Mouse (Mus musculus): ENCODE data around the gene Tifa. TPM values are rescaled to one million over a fixed set of nuclear protein-coding genes. Genes with fewer than 3 reads are reported as not detected.

The Tifa gene
- 4.9 and 5.0 TPM in 2 replicates for polyA plus RNA-seq (2015; fragmentation: Nextera tagmentation; extraction: Ambion mirVana)

DNA sequence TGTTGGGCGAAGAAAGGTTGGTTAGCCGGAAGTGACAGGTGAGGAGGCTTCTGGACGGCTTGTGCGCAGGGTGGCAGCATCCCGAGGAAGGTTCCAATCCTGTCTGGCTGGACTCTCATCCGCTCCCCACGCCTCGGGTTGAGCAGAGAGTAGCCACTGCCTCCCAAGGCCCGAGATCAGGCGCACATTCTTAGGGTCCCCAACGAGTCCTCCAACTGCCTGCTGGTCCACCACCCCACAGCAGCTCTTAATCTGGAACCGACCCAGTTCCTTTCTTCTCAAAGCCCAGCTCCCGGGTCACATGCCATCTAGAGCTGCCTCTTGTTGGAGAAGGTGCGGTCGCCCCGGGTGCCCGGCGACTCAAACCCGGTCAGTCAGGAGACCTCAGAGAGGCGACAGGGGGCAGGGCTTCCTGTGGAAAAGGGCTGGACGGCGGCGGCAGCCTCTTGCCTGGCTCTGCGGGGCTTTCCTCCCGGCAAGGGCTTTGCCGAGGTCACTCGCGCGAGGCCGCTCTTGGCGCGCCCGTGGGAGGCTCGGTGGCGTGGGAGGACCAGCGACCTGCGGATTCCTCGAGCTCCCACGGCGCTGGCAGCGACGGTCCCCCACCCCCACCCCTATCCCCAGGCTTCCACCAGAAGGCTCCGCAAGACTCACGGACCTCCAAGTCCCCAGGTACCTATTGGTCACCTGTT, at the start of gene Tifa:
Gene Tifa (plus strand): TSS at position 306 of the 692 bp plus-strand sequence.
- Histone ChIP-seq H3K4me3 (peak within 1 kb of the TSS; percentile 60), H3K4me1 (peaks cover 19% of the 10 kb centered on the region), H3K9ac (peak within 1 kb of the TSS; percentile 70), H3K4me2 (peak within 1 kb of the TSS; percentile 90), H3K27ac (no peak within 1 kb of the TSS), H3K36me3 (ENCODE audit: poor library complexity, severe bottlenecking) (no peaks in the 10 kb centered on the region), H3K9me3 (replicated peaks) (no peaks in the 10 kb centered on the region), H3K27me3 (peaks cover 46% of the 10 kb centered on the region)
- peak; percentile 54 for ATAC-seq
- under 1% methylated on average over 34 of the region's 44 CpGs for WGBS

DNA sequence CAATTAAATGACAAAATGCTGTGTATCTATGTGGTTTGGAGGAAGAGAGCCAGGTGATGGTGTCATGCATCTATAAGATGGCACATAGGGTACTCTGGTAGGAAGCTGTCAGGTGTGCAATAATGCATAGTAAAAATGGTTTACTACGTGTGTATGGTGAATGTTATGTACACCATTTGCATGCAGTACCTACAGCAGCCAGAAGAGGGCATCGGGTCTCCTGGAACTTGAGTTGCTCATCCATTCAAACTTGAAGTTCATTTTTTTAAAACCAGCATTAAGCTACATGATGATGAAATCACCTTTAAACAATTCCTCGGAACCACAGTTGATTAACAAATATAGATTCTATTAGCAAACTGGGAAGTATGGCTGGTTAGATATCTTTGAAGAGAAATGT, 48.1 kb upstream of the Tifa start:
- Histone ChIP-seq H3K9me3 (replicated peaks) (no peaks in the 10 kb centered on the region), H3K4me3 (no peak overlapping the region), H3K27ac (no peak overlapping the region), H3K4me1 (peaks cover 27% of the 10 kb centered on the region), H3K36me3 (ENCODE audit: poor library complexity, severe bottlenecking) (no peaks in the 10 kb centered on the region), H3K27me3 (peaks cover 16% of the 10 kb centered on the region; the same call in 1 of the 2 replicates), H3K9ac (no peak overlapping the region), H3K4me2 (no peak overlapping the region)
- whole genome bisulfite sequencing: 91% methylated on average over 3 of the region's 3 CpGs
- ATAC-seq: no peak

DNA sequence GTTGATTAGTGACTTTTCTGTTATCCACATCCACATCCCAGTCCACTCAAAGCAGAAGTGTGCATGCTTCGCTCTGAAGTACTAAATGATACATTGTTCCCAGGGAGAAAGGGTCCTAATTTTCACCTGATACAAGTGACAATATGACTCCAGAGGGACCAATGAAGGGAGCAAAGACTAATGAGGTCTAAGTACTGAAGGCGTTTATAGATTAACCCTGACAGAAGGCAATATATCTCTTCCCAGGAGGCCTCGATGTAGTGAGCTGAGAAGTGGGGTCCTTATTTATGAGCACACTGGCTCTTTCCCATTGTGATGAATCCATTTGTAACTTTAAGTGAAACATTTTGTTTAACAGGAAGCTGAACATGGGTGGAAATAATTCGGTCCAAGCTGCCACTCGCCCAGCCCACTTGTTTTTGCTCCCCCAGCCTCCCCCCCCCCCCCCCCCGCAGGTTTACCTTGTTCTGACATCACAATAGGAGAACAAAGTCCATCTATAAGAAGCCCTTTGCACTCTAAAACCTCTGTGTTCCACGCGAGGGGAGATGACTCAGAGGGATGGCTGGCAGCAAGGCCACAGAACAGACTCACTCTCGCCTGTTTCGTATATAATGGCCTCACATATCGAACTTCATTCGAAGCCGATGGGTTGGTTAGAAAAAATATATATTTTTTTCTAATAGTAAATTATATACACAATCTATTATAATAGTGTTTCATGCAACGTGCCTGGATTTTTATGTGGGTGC, 45.8 kb upstream of the Tifa start:
- H3K4me1 ChIP-seq: peaks cover 39% of the 10 kb centered on the region
- no peak overlapping the region for H3K4me2 ChIP-seq
- no peaks in the 10 kb centered on the region for H3K9me3 ChIP-seq (replicated peaks)
- H3K4me3 ChIP-seq: no peak overlapping the region
- no peaks in the 10 kb centered on the region for H3K36me3 ChIP-seq (ENCODE audit: poor library complexity, severe bottlenecking)
- no peak for ATAC-seq
- H3K27ac ChIP-seq: no peak overlapping the region
- H3K9ac ChIP-seq: no peak overlapping the region
- peaks cover 32% of the 10 kb centered on the region for H3K27me3 ChIP-seq
- 56% methylated on average over 14 of the region's 14 CpGs for WGBS

DNA sequence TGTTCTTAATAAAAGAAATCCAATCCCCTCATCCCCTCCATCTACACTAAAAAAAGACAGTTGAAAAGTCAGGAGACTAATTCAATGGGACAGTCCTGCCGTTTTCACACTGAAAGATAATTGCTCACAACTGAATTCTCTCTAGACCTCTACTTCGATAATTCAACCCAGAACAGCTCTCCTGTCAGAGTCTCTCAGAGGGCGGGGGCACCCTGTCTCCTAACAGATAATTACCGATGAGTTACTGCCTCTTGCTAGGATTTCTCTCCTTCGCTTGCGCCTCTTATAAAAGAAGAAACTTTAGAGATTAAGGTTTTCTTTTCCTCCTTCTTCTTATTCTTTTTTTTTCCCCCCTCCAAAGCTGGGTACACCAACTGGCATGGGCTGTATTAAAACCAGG, 44.1 kb upstream of the Tifa start:
- 16% methylated on average over 6 of the region's 6 CpGs for WGBS
- Histone ChIP-seq H3K27ac (peak overlapping the region; percentile 88), H3K27me3 (peaks cover 32% of the 10 kb centered on the region), H3K9ac (no peak overlapping the region), H3K4me3 (no peak overlapping the region), H3K4me1 (peaks cover 57% of the 10 kb centered on the region), H3K36me3 (ENCODE audit: poor library complexity, severe bottlenecking) (no peaks in the 10 kb centered on the region), H3K4me2 (peak overlapping the region; percentile 8; the same call in 1 of the 2 replicates), H3K9me3 (replicated peaks) (no peaks in the 10 kb centered on the region)
- no peak for ATAC-seq

DNA sequence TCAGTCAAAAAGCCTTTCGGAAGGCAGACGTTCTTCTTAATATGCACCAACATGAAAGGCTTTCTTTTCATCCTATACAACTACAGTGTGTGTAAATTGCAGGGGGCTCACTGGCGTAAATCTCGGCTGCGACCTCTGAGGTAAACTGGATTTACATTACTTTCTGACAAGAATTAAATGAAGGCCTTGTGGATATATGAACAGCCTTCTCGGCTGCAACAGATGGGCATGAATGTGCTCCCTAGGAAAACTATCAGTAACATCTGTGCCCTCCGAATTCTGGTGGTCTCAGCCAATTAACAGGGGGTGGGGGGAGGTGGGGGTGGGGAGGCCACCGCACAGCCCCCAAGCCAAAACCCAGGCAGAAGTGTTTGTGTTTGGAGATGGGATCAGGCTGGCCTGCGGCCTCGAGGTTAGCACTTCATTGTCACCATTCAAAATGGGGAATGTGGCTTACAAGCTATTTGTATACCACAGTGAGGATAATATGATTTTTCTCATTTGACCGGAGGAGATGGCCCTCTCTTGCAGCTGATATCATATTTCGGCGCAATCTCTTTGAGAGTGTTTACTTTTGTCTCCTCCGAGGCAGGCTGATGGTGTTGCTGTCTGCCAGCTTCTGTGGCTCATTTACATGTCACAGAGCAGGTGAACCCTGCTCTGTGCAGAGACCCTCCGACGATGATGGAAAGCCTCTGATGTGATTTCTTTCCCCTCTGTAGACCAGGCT, 43.5 kb upstream of the Tifa start:
- H3K36me3 ChIP-seq (ENCODE audit: poor library complexity, severe bottlenecking): no peaks in the 10 kb centered on the region
- peaks cover 36% of the 10 kb centered on the region for H3K27me3 ChIP-seq
- H3K4me2 ChIP-seq: peak overlapping the region; percentile 8; the same call in 1 of the 2 replicates
- H3K4me1 ChIP-seq: peaks cover 62% of the 10 kb centered on the region
- WGBS: 6% methylated on average over 16 of the region's 16 CpGs
- H3K4me3 ChIP-seq: no peak overlapping the region
- peak overlapping the region; percentile 88 for H3K27ac ChIP-seq
- peak; percentile 60 for ATAC-seq
- no peaks in the 10 kb centered on the region for H3K9me3 ChIP-seq (replicated peaks)
- no peak overlapping the region for H3K9ac ChIP-seq

DNA sequence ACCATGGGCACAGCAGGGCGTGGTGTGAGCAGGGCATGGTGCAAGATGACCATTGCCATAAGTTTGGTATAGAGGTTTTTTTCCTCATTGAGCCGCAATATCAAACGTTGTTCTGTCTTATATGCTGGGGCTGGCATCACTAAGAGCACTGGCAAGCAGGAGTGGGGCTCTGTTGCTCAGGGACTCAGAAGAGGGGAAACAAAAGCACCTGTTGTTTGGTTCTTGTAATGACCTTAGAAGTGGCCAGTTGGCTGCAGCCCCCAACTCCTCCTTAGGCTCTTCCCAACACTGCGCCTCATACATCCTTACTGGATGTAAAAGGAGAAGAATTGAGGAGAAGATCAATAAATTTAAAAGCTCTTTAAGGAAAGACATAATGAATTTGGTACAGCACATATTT, 41.0 kb upstream of the Tifa start:
- H3K4me2 ChIP-seq: peak overlapping the region; percentile 55
- H3K9me3 ChIP-seq (replicated peaks): no peaks in the 10 kb centered on the region

DNA sequence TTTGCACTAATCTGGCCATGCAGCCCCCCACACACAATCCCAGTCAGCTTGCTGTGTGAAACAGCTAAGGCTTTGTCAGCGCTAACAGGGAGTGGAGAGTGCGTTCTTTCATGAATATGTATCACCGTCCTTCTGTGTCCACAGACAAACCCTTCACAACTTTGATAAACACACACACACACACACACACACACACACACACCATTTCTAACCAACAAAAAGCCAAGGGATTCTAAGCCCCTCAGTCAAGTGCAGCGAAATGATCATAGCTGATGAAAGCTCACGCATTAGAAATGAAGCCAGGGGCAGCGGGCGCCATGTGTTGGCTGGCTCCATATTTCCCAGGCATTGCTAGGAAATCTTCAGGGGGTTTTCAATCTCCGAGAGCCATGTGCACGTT, 40.3 kb upstream of the Tifa start:
- H3K36me3 ChIP-seq (ENCODE audit: poor library complexity, severe bottlenecking): no peaks in the 10 kb centered on the region
- no peaks in the 10 kb centered on the region for H3K9me3 ChIP-seq (replicated peaks)
- peaks cover 49% of the 10 kb centered on the region for H3K27me3 ChIP-seq
- H3K4me2 ChIP-seq: peak overlapping the region; percentile 55
- peak overlapping the region; percentile 23; the same call in 1 of the 2 replicates for H3K9ac ChIP-seq
- peak overlapping the region; percentile 93 for H3K27ac ChIP-seq
- peak; percentile 72 for ATAC-seq
- peaks cover 63% of the 10 kb centered on the region for H3K4me1 ChIP-seq
- 0% methylated on average over 9 of the region's 9 CpGs for WGBS
- H3K4me3 ChIP-seq: peak overlapping the region; percentile 26

More for the DNA sequence above, 41.0 kb upstream of the Tifa start:
- Histone ChIP-seq H3K9ac (no peak overlapping the region; the same call in 1 of the 2 replicates), H3K27ac (peak overlapping the region; percentile 93), H3K36me3 (ENCODE audit: poor library complexity, severe bottlenecking) (no peaks in the 10 kb centered on the region), H3K27me3 (peaks cover 42% of the 10 kb centered on the region), H3K4me1 (peaks cover 68% of the 10 kb centered on the region), H3K4me3 (no peak overlapping the region)
- no peak for ATAC-seq
- 28% methylated on average over 4 of the region's 4 CpGs for WGBS

DNA sequence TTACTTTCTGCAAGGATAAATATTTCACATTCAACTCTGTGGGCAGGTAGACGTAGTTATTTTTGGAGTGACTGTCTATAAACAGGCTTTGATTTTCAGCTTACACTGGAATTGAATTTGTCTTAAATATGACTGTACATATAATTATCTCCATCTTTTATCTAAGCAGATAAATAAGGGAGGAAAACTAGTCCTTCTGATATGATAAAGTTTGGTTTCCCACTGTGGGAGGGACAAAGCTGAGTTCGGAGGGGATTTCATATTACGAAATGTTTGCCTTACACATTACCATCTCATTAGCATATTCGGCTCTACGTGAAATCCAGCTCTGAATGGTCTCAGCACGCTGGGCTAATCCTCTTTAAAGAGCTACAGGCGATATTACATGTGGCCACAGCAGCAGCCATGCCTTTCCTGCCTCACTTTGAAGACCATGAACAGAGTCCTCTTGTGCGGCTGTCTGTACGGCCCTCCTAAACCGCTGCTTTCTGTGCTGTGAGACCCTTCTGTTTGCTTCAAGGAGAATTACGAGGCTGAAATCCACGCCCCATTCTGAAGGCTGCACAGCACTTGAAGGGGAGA, 39.5 kb upstream of the Tifa start:
- no peaks in the 10 kb centered on the region for H3K9me3 ChIP-seq (replicated peaks)
- ATAC-seq: peak; percentile 63
- peak overlapping the region; percentile 55 for H3K4me2 ChIP-seq
- H3K4me1 ChIP-seq: peaks cover 55% of the 10 kb centered on the region
- peaks cover 52% of the 10 kb centered on the region for H3K27me3 ChIP-seq
- no peaks in the 10 kb centered on the region for H3K36me3 ChIP-seq (ENCODE audit: poor library complexity, severe bottlenecking)
- 2% methylated on average over 12 of the region's 12 CpGs for WGBS
- H3K27ac ChIP-seq: peak overlapping the region; percentile 93
- peak overlapping the region; percentile 30; the same call in 1 of the 2 replicates for H3K9ac ChIP-seq
- H3K4me3 ChIP-seq: peak overlapping the region; percentile 6; the same call in 1 of the 2 replicates

DNA sequence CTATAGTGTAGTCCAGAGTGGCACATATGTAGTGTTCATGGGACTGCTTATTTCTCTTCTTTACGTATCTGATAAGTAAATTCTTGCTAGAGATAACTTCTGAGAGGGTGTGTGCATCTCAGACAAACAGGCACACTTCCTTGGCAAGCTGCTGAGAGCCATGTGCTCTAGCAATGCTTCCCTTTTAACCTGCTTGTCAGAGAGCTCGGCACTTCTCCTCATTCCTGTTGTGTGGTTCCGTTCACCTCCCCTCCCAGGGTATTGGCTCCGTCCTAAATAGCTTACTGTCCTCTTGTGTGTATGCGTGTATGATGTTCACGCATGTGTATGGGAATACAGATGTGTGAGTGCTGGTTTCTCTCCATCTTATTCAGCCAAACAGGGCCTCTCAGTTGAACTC, 33.1 kb upstream of the Tifa start:
- Histone ChIP-seq H3K9ac (no peak overlapping the region), H3K4me1 (peaks cover 12% of the 10 kb centered on the region), H3K27me3 (peaks cover 75% of the 10 kb centered on the region), H3K36me3 (ENCODE audit: poor library complexity, severe bottlenecking) (no peaks in the 10 kb centered on the region), H3K4me2 (no peak overlapping the region), H3K9me3 (replicated peaks) (no peaks in the 10 kb centered on the region), H3K27ac (no peak overlapping the region), H3K4me3 (no peak overlapping the region)
- WGBS: 88% methylated on average over 6 of the region's 6 CpGs
- ATAC-seq: no peak

DNA sequence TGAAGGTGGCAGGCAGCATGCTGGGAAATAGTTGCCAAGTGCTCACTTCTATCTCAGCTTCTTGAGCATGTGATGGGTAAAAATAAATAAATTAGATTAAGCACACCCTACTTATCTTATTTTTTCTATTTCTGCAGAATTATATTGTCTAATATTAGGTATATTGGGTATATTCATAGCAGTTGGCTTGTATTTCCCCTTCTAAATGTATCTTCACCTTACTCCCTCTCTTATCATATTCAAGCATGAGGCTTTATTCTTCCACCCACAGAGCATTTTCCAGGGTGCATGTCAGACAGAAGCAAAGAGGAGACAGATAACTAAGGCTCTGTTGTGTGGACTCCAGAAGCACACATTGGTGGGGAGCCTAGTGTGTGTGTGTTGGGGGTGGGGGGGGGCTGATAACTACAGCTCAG, 31.7 kb upstream of the Tifa start:
- no peaks in the 10 kb centered on the region for H3K36me3 ChIP-seq (ENCODE audit: poor library complexity, severe bottlenecking)
- H3K4me2 ChIP-seq: no peak overlapping the region
- peak overlapping the region; percentile 86; the same call in 1 of the 2 replicates for H3K27ac ChIP-seq
- peaks cover 88% of the 10 kb centered on the region for H3K27me3 ChIP-seq
- no peaks in the 10 kb centered on the region for H3K9me3 ChIP-seq (replicated peaks)
- no peak overlapping the region for H3K4me3 ChIP-seq
- no peak for ATAC-seq
- peaks cover 9% of the 10 kb centered on the region for H3K4me1 ChIP-seq
- no peak overlapping the region for H3K9ac ChIP-seq

DNA sequence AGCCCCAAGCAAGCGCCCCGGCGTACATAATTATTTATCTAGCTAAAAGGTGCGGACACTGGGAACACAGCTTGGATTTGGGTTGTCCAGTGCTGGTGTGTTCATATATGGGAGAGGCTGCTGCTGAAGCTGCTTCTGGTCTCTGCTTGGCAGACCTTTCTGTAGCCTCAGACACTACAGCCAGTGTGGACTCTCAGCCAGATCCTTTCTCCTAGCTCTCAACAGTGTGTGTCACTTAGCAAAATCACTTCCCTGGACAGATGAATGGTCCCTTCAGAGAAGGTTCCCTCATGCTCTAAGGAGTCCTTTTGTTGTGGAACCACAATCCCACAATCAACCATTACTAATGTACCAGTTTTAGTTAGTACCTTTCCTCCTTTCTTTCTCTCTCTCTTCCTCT, 30.8 kb upstream of the Tifa start:
- Histone ChIP-seq H3K27ac (peak overlapping the region; percentile 86), H3K9ac (no peak overlapping the region), H3K4me2 (no peak overlapping the region), H3K27me3 (peaks cover 81% of the 10 kb centered on the region), H3K9me3 (replicated peaks) (no peaks in the 10 kb centered on the region), H3K36me3 (ENCODE audit: poor library complexity, severe bottlenecking) (no peaks in the 10 kb centered on the region), H3K4me3 (no peak overlapping the region), H3K4me1 (peaks cover 9% of the 10 kb centered on the region)
- WGBS: 20% methylated on average over 4 of the region's 4 CpGs
- peak; percentile 57 for ATAC-seq

Measured in forebrain, embryonic 13.5 days (tissue).